Mouse (Mus musculus): ENCODE results near the gene Mas1.

DNA sequence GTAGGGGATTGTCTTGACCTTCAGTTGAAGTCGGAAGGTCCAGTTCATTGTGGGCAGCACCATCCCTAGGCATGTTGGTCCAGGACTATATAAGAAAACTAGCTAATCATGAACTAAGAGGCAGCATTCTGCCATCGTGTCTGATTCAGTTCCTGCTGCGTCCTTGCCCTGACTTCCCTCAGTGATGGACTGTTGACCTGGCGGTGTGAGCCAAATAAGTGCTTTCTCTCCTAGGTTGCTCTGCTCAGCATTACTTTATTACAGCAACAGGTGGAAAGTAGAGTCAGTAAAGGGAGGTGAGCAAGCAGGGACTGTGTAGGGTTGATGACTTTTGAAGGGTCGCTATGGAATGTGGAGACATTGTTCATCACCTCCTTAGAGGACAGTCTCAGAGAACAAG is 32.2 kb downstream of the Mas1 start:
- TF ChIP-seq CTCF (IDR thresholded peaks at IDR 0.05; ENCODE audit: extremely low read depth, insufficient read depth, low read length) (no peak), POLR2A (IDR thresholded peaks at IDR 0.05; ENCODE audit: extremely low read depth, insufficient read depth, low read length) (no peak)

Data from cortical plate, adult 2 months (tissue).